Mouse (Mus musculus): ENCODE data around the gene Stx7.

- TF ChIP-seq CTCF (IDR thresholded peaks at IDR 0.05; ENCODE audit: control insufficient read depth, insufficient read depth, low read length), result no peak
- TF ChIP-seq POLR2A (IDR thresholded peaks at IDR 0.05; ENCODE audit: borderline replicate concordance, control insufficient read depth, low read depth, low read length), result no peak
Observed at GRCm38 (mm10) chr10:24165526-24166055, 16.5 kb downstream of the Stx7 start.

Measured in bone marrow, adult 2 months (tissue).